Mouse (Mus musculus): Measurements from ENCODE around the gene Slc6a21. TPM values are rescaled to one million over a fixed set of nuclear protein-coding genes. Genes with fewer than 3 reads are reported as not detected.

The Slc6a21 gene
- polyA plus RNA-seq (2015; fragmentation: Nextera tagmentation; extraction: Ambion mirVana): not detected in 2 replicates

DNA sequence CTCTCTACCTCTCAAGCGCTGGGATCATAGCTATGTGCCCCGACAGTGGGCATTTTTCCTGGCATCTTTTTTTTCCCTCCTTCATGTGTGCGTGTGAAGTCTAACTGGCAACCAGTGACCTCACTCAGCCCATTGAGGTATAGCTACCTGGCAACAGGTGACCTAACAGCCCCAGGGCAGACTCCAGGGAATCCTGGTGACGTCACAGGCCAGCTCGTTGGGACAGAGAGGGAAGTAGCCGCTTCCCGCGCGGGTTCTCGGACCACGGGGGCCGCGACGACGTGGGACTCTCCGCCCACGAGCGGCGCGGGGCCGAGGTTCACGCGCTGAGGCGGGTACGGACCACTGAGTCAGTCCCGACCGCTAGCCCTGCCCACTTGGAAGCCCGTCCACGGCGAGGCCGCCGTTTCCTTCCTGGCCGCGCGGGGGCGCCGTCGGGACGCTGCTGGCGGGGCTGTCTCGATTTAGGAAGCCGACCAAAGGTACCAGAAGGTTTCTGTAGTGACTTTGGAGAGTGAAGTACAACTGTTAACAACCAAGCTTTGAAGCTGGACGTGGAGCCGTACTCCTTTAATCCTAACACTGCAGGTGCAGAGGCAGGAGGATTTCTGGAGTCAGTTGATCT lies at the start of gene Slc6a21:
Gene Slc6a21, plus strand, starts transcription at position 378 of the 625 bp plus-strand sequence.
- no peak within 1 kb of the TSS for H3K27ac ChIP-seq
- H3K4me2 ChIP-seq (replicated peaks): peak within 1 kb of the TSS; percentile 57
- peak within 1 kb of the TSS; percentile 32 for H3K4me3 ChIP-seq (replicated peaks)
- H3K9ac ChIP-seq (replicated peaks): no peak within 1 kb of the TSS
- WGBS: 7% methylated on average over 44 of the region's 44 CpGs
- peaks cover 4% of the 10 kb centered on the region; the same call in 1 of the 2 replicates for H3K4me1 ChIP-seq (replicated peaks)
- no peaks in the 10 kb centered on the region for H3K36me3 ChIP-seq
- ATAC-seq: no peak
- H3K27me3 ChIP-seq: peaks cover 10% of the 10 kb centered on the region; the same call in 1 of the 2 replicates
- H3K9me3 ChIP-seq: no peaks in the 10 kb centered on the region

DNA sequence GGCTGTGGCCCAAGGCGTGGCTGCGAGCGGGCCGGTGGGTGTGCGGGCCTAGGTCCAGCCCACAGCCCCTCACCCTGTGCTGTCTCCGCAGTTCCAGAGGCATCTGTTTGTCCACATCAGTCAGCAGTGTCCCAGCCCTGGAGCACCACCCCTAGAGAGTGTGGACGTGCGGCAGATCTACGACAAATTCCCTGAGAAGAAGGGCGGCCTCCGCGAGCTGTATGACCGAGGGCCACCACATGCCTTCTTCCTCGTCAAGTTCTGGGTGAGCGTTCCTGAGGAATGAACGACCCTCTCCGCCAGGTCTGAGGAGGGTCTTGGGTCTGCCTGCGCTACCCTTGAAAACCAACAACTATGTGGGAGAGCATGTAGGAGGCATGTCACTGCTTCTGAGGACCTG lies 48.8 kb upstream of the Slc6a21 start:
- H3K36me3 ChIP-seq: peaks cover 73% of the 10 kb centered on the region
- H3K4me3 ChIP-seq (replicated peaks): no peak overlapping the region
- peaks cover 12% of the 10 kb centered on the region for H3K4me1 ChIP-seq (replicated peaks)
- no peaks in the 10 kb centered on the region for H3K9me3 ChIP-seq
- H3K27ac ChIP-seq: no peak overlapping the region
- no peak overlapping the region for H3K4me2 ChIP-seq (replicated peaks)
- H3K9ac ChIP-seq (replicated peaks): no peak overlapping the region
- WGBS: 95% methylated on average over 18 of the region's 18 CpGs
- no peaks in the 10 kb centered on the region for H3K27me3 ChIP-seq
- ATAC-seq: no peak

DNA sequence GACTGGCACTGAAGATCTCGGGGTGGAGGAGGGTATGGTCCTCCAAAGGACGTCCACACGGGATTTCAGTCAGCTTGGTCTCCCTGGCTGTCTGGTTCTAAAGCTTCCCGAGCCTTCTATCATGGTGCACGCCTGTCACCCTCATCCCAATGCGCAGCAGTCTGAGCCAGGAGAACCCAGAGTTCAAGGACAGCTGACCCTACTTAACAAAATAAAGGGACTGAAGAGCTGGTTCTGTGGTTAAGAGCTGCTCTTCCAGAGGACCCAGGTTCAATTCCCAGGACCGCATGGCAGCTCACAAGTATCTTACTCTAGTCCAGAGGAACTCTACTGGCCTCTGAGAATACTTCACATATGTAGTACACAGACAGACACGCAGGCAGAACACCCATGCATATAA lies 48.3 kb upstream of the Slc6a21 start:
- H3K36me3 ChIP-seq: peaks cover 70% of the 10 kb centered on the region
- H3K9ac ChIP-seq (replicated peaks): no peak overlapping the region
- ATAC-seq: no peak
- no peak overlapping the region for H3K4me2 ChIP-seq (replicated peaks)
- peaks cover 17% of the 10 kb centered on the region for H3K4me1 ChIP-seq (replicated peaks)
- H3K27ac ChIP-seq: no peak overlapping the region
- no peaks in the 10 kb centered on the region for H3K9me3 ChIP-seq
- no peaks in the 10 kb centered on the region; the same call in 1 of the 2 replicates for H3K27me3 ChIP-seq
- no peak overlapping the region for H3K4me3 ChIP-seq (replicated peaks)
- 87% methylated on average over 8 of the region's 8 CpGs for WGBS

DNA sequence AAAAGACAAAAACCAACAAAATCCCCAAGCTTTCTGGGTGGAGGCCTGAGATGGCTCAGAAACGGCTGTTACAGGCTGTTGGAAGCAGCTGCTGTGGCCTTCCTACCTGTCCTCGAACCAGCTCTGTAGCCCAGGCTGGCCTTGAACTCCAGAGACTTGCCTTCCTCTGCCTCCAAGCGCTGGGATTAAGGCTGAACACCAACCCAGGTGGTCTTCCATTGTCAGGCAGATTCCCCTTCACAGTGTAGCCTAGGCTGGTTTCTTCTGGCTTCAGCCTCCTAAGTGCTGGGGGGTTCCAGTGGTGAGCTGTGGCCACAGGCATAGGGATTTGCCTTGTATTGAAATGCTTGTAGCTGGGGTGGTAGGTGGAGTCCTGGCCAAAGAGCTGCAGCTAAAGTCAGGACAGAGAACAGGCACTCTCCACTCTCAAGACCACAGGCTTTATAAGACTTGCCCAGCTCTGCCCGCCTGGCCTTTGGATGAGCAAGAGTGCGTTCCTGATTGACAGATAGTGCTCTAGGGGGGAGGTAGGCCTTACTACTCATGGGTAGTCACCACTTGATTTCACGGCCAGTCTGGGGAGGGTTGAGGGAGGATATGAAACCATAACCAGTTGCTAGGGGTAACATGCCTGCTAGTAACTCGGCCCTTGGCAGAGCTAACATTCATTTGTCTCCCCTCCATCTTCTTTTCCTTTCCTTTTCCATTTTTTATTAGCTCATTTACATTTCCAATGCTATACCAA lies 47.7 kb upstream of the Slc6a21 start:
- Histone ChIP-seq H3K4me1 (replicated peaks) (peaks cover 23% of the 10 kb centered on the region), H3K4me2 (replicated peaks) (no peak overlapping the region), H3K36me3 (peaks cover 68% of the 10 kb centered on the region), H3K27me3 (no peaks in the 10 kb centered on the region; the same call in 1 of the 2 replicates), H3K9ac (replicated peaks) (no peak overlapping the region), H3K27ac (no peak overlapping the region), H3K9me3 (no peaks in the 10 kb centered on the region), H3K4me3 (replicated peaks) (no peak overlapping the region)
- 89% methylated on average over 7 of the region's 7 CpGs for WGBS
- no peak for ATAC-seq

DNA sequence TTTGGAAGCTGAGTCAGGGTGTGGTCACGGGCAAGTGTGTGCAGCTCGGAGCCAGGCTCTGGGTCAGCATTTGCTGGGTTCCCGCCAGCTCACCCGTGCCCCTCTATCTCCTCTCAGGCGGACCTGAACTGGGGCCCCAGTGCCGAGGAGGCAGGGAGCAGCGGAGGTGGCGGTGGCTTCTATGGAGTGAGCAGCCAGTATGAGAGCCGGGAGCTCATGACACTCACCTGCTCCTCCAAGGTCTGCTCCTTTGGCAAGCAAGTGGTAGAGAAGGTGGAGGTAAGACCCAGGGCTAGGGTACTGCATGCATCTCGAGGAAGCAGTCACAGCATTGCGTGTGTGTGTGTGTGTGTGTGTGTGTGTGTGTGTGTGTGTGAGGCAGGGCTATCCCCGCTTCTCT lies 46.1 kb upstream of the Slc6a21 start:
- Histone ChIP-seq H3K27ac (no peak overlapping the region), H3K9me3 (no peaks in the 10 kb centered on the region), H3K4me2 (replicated peaks) (no peak overlapping the region), H3K36me3 (peaks cover 52% of the 10 kb centered on the region), H3K9ac (replicated peaks) (no peak overlapping the region), H3K4me3 (replicated peaks) (no peak overlapping the region), H3K27me3 (no peaks in the 10 kb centered on the region; the same call in 1 of the 2 replicates), H3K4me1 (replicated peaks) (peaks cover 36% of the 10 kb centered on the region)
- no peak for ATAC-seq
- 93% methylated on average over 12 of the region's 12 CpGs for WGBS

DNA sequence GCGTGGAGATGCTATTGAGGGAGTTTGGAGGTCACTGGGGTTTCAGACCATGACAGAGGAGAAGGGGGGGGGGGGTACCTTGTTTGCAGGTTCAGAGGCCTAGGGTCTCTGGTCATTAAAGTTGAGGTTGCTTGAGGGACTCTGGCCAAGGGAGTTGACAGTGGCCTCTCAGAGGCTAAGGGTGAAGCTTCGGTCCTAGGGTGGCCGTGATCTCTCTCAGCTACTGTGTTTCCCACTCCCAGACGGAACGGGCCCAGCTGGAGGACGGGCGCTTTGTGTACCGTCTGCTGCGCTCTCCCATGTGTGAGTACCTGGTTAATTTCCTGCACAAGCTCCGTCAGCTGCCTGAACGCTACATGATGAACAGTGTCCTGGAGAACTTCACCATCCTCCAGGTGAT lies 45.4 kb upstream of the Slc6a21 start:
- no peak overlapping the region for H3K9ac ChIP-seq (replicated peaks)
- H3K27ac ChIP-seq: no peak overlapping the region
- 92% methylated on average over 11 of the region's 11 CpGs for WGBS
- peaks cover 5% of the 10 kb centered on the region for H3K27me3 ChIP-seq
- peaks cover 45% of the 10 kb centered on the region for H3K36me3 ChIP-seq
- no peak for ATAC-seq
- H3K4me1 ChIP-seq (replicated peaks): peaks cover 36% of the 10 kb centered on the region
- no peaks in the 10 kb centered on the region for H3K9me3 ChIP-seq
- H3K4me3 ChIP-seq (replicated peaks): no peak overlapping the region
- H3K4me2 ChIP-seq (replicated peaks): no peak overlapping the region

DNA sequence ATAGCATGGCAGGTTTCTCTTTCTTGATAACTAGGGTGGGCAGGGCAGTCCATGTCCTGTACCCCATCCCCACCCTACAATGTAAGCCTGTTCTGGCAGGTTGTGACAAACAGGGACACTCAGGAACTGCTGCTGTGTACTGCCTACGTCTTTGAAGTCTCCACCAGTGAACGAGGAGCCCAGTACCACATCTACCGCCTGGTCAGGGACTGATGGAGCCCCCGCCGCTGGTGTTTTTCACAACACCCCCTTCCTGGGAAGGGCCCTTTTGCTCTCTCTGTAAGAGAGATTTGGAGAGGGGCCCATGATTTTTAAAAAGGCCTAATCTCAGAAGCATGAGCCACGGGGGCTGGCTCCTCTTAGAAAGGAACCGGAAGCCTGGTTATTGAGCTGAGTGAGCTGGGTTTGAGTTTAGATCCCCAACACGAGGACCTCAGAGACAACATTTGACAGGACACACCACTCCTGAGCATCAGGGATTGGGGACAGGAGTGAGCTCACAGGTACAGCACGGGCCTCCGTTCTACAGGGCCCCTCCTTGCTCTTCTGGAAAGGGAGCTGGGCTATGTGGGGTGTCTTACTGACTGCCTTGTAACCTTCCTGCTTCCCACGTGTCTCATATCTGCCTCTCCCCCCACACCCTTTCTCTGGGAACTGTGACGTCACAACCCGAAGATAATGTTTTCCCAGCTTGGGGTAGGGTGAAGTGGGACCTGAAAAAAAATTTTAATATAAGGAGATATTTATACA lies 44.4 kb upstream of the Slc6a21 start:
- peak overlapping the region; percentile 2; the same call in 1 of the 2 replicates for H3K27ac ChIP-seq

DNA sequence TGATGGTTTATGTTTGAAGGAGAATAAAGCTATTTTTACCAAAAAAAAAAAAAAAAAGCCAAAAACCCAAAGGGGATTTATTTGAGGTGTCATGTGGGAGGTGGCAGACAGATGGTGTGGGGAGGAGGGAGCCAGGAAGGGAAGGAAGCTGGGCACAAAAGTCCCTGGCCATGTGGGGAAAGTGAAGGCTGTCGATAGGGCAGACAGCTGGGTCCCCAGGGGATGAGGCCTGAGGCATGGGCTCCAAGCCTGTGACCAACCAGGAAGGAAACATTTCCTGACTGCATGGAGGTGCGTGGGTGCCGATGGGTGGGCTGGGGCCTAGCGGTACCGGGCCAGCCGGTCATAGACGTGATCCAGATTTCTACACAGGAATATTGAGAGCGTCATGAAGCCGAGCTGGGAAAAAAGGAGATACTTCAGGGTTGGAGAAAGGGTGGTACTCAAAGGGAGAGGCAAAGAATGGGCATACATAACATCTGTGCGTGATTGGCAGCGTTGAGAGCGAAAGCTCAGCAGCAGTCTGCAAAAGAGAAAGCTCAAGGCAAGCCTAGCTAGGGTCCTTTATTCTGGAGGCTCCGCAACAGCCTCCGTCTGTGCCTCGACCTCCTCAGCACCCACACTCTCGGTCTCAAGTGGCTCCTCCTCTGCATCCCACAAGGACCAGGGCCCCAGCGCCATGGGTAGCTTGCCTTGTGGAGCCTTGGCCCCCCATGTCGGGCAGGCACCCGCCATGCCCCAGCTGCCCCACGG lies 43.6 kb upstream of the Slc6a21 start:
- Histone ChIP-seq H3K9ac (replicated peaks) (peak overlapping the region; percentile 24; the same call in 1 of the 2 replicates), H3K9me3 (no peaks in the 10 kb centered on the region), H3K36me3 (peaks cover 31% of the 10 kb centered on the region), H3K4me2 (replicated peaks) (peak overlapping the region; percentile 25), H3K4me1 (replicated peaks) (peaks cover 36% of the 10 kb centered on the region), H3K27ac (peak overlapping the region; percentile 60), H3K27me3 (peaks cover 22% of the 10 kb centered on the region), H3K4me3 (replicated peaks) (no peak overlapping the region)
- ATAC-seq: peak; percentile 1; the same call in 1 of the 2 replicates
- WGBS: 23% methylated on average over 20 of the region's 20 CpGs

More for the DNA sequence above, 44.4 kb upstream of the Slc6a21 start:
- no peak for ATAC-seq
- no peak overlapping the region for H3K9ac ChIP-seq (replicated peaks)
- H3K36me3 ChIP-seq: peaks cover 39% of the 10 kb centered on the region
- H3K4me2 ChIP-seq (replicated peaks): no peak overlapping the region
- no peaks in the 10 kb centered on the region for H3K9me3 ChIP-seq
- no peak overlapping the region for H3K4me3 ChIP-seq (replicated peaks)
- WGBS: 70% methylated on average over 13 of the region's 13 CpGs
- H3K27me3 ChIP-seq: peaks cover 13% of the 10 kb centered on the region
- H3K4me1 ChIP-seq (replicated peaks): peaks cover 36% of the 10 kb centered on the region

DNA sequence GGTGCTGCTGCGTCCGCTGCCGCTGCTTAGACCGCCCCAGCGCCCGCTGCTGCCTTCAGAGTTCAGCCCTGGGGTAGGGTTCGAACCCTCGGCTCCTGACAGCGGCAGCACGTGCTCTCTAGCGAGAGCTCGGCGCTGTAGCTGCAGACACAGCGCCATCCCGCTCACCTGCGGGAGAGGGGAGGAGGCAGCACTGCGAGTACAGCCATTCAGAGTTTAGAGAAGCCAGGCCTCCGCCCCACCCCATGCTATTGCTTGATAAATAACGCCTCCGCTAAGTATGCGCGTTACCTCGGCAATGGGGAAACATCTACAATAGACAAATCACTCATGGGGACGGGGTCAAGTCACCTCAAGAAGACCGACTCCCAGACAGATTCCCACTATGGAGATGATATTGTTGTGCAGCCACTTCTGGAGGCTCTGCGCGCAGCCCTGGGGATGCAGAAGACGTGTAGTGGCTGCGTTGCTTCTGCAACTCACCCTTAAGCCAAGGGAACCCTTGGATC lies 42.9 kb upstream of the Slc6a21 start:
- Histone ChIP-seq H3K9me3 (no peaks in the 10 kb centered on the region), H3K4me2 (replicated peaks) (peak overlapping the region; percentile 34), H3K27me3 (peaks cover 28% of the 10 kb centered on the region), H3K9ac (replicated peaks) (peak overlapping the region; percentile 24; the same call in 1 of the 2 replicates), H3K4me3 (replicated peaks) (no peak overlapping the region), H3K4me1 (replicated peaks) (peaks cover 36% of the 10 kb centered on the region), H3K36me3 (peaks cover 25% of the 10 kb centered on the region), H3K27ac (peak overlapping the region; percentile 60; the same call in 1 of the 2 replicates)
- ATAC-seq: peak; percentile 16
- WGBS: 9% methylated on average over 29 of the region's 29 CpGs

DNA sequence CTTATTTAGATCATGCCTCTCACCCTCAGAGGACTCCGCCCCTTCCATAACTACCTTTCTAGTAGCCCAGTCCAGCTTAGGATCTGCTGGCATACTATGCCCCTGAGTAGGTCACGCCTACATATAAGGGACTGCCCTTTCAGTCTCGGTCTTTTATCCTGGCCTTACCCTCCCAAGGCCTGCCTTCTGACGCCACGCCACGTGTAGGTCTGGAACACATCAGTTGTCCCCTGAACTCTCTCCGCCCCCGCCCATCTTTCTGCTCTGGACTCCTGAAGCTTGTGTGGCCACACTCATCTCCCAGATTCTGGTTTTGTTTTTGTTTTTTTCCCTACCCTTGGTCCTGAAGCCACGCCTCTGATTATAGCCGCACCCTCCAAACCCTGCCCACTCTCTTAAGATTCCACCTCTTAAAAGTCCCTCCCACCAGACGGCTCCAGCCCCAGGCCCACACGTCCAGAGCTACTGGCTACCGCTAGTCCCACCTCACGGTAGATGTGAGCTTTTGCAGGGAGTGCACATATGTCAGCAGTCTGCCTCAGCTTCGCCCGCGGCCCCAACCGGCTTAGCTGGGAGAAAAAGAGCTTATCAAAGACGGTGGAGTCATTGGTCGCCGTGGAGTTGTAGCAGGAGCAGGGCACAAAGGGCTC lies 42.3 kb upstream of the Slc6a21 start:
- no peaks in the 10 kb centered on the region for H3K9me3 ChIP-seq
- peaks cover 19% of the 10 kb centered on the region for H3K36me3 ChIP-seq
- peak; percentile 82 for ATAC-seq
- peaks cover 36% of the 10 kb centered on the region for H3K4me1 ChIP-seq (replicated peaks)
- H3K9ac ChIP-seq (replicated peaks): peak overlapping the region; percentile 33; the same call in 1 of the 2 replicates
- H3K27me3 ChIP-seq: peaks cover 34% of the 10 kb centered on the region
- peak overlapping the region; percentile 34 for H3K4me2 ChIP-seq (replicated peaks)
- WGBS: 7% methylated on average over 21 of the region's 21 CpGs
- no peak overlapping the region for H3K4me3 ChIP-seq (replicated peaks)
- H3K27ac ChIP-seq: peak overlapping the region; percentile 68
